Mouse (Mus musculus) monocyte, adult 59 days (primary cell): Measurements from ENCODE around the gene A2ml1. TPM values are rescaled to one million over a fixed set of nuclear protein-coding genes. Genes with fewer than 3 reads are reported as not detected.

ENCODE experiments used
- total RNA-seq, 2 experiments: library from RNA; stranded (reverse); gene quantifications; one replicate each; pipeline ENCODE4 v1.2.4; 2023

The A2ml1 gene
- total RNA-seq, result not detected

DNA sequence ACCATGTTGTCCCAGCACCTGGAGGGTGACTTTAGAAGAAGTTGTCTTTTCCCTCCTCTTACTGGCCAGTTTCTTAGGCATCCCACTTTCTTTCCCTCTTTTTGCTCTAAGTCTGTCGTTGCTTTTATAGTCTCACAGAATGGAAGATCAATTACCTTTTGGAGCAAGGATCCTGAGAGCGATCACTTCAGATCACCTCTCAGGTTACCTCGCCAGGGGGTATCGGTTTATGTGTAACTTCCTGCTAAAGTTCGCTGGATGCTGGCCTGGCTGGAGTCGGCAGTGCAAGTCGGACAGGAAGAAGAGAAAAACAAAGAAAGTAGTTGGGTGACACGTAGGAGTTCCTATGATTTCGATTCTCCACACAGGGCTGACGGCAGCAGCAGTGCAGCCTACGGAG lies at the start of gene A2ml1:
TSS of gene A2ml1 (minus strand) at position 101 of the 400 bp plus-strand sequence.

DNA sequence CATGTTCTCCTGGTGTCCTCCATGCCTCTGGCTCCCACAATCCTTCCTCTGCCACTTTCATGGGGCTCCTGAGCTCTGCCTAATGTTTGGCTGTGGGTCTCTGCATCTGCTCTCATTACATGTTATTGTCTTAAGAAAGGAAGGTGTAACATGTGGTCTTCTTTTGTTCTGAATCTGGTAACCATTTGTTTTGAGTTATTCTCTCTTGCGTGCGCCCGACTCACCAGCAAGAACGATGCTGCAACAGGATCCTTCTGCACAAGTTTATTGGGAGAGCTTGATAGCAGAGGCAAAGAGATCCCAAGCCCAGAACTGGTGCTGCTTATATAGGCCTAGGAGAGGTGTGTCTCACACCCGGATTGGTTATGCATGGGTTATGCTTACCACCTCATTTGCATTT lies 42.0 kb upstream of the A2ml1 start, which contains the start of gene Klrb1a:
TSS of gene Klrb1a (minus strand) at position 101 of the 400 bp plus-strand sequence.

DNA sequence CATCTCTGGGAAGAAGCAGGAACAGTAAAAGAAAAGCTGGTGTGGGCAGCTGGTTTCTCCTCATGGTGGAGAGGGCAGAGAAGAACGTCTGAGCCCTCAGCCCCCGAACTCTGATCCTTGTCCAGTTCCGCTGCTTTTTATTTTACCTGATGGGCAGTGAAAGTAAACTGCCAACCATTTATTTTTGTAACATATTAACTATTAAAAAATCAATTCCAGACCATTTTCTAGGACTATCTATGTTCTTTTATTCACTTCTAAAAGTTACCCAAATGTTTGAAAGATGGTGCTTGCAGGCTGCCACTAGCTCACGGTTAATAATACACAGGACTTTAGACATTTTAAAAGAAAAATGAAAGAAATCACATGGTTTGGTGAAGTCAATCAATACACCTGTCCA lies 54.8 kb downstream of the A2ml1 start, which contains the start of gene Pzp:
TSS of gene Pzp (minus strand) at position 120 of the 400 bp plus-strand sequence.

Other genes starting within 250 kb of the A2ml1 start
- under 1 TPM; 0.73 to 0.94 TPM for gene Tulp3, start 225.8 kb downstream of the A2ml1 start, total RNA-seq
- gene Rhno1, start 218.7 kb downstream of the A2ml1 start, total RNA-seq, result 10 to 100 TPM; 23.2 to 28.6 TPM
- 1 to 10 TPM; 4.0 to 6.1 TPM for gene Foxm1, start 218.6 kb downstream of the A2ml1 start, total RNA-seq
- gene Tex52, start 206.2 kb downstream of the A2ml1 start, total RNA-seq, result not detected
- not detected for gene Gm44596, start 206.1 kb downstream of the A2ml1 start, total RNA-seq
- gene Nrip2, start 182.3 kb downstream of the A2ml1 start, total RNA-seq, result not detected
- 10 to 100 TPM; 13.9 to 20.6 TPM for gene Itfg2, start 156.7 kb downstream of the A2ml1 start, total RNA-seq
- 10 to 100 TPM; 45.1 to 50.7 TPM for gene Fkbp4, start 142.9 kb downstream of the A2ml1 start, total RNA-seq
- not detected for gene Pzp, start 54.9 kb downstream of the A2ml1 start, total RNA-seq
- not detected for gene Klrb1a, start 41.9 kb upstream of the A2ml1 start, total RNA-seq
- 1 to 10 TPM in 1 of 2 experiments, not detected in 1; 1.0 TPM for gene Clec2h, start 80.8 kb upstream of the A2ml1 start, total RNA-seq
- not detected for gene Klrb1, start 141.5 kb upstream of the A2ml1 start, total RNA-seq
- gene Klrb1c, start 207.6 kb upstream of the A2ml1 start, total RNA-seq, result under 1 TPM; 0.27 to 0.60 TPM
- gene Gm44511, start 244.7 kb upstream of the A2ml1 start, total RNA-seq, result not detected
- under 1 TPM in 1 of 2 experiments, not detected in 1; 0.50 TPM for gene Klrb1b, start 244.7 kb upstream of the A2ml1 start, total RNA-seq